Mouse (Mus musculus) heart, adult 11 months (tissue): Measurements from ENCODE around the gene Med14.

Source experiments
- DNase-seq: peaks from one replicate; pipeline ENCODE4 v3.0.0; 2022

Gene Med14

GRCm38 (mm10) chrX:12653879-12654278, 108.0 kb downstream of the Med14 start:
- no peak for DNase-seq

- no peak for DNase-seq
Measured at GRCm38 (mm10) chrX:12651906-12652305, 110.0 kb downstream of the Med14 start.

- DNase-seq = no peak
Measured at GRCm38 (mm10) chrX:12645531-12646304, 116.2 kb downstream of the Med14 start.

DNA sequence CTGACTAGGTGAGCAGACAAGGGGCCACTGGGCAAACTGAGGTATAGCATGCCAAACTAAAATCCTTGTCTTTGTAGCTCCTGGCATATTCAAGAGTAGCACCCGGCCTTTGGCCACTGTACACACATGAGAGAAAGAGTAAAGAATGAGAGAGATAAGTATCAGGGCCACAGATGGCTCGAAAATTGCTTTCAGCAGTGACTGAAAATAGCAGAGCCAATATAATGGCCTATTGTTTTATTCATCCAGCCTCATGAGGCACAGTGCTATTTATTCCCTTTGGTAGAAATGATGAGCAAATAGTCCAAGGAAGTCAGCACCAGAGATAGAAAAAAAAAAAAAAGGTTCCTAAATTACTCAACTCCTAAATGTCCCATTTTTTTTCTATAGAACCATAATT, 116.9 kb downstream of the Med14 start:
- DNase-seq = no peak
